In the genomic region with DNA sequence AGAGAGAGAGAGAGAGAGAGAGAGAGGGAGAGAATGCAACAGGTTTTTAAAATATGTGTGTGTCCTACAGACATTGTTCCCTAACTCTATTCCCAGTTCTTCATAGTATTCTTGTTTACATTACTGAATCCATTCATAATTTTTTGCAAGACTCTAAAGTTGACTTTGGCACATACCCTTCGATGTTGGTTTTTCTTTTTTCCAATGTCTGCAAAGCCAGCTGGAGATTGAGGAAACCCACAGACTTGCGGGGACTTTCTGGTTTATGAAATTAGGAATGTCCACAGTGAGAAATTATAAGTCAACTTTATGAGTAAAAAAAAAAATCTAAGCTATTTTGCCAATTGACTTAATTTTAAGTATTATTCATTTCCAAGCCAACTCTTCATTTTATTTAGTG, we compare ENCODE assay signal across 17 mouse cellular contexts.
DNase-seq lines count a peak whose midpoint lies in the region.
"Had no signal": no experiment of that assay in that cellular context is flagged by ENCODE, and none has a peak within 500 bp of the region (broad histone marks: within the 10 kb centered on the region; RNA-seq: fewer than 3 reads in every experiment).

No protein-coding gene starts in this region.

- DNase-seq in 3134 (ENCODE audit: extremely low read depth, insufficient read length, low spot score) (peak; percentile 59), 3T3-L1 (ENCODE audit: low read depth, low spot score) (peak; percentile 51), adipocyte (ENCODE audit: low spot score) (peak; percentile 42)
- no peak for DNase-seq in layer of hippocampus, postnatal 25 days (ENCODE audit: extremely low spot score in 1 of 2, low spot score in 1 of 2)
- no peak for DNase-seq in urinary bladder, postnatal 14 days (ENCODE audit: low spot score)
- no peak for DNase-seq in gastrocnemius, adult 8-10 months (ENCODE audit: low spot score in 2 of 2)
- DNase-seq: adrenal gland, adult 2 months; adrenal gland, postnatal 10 days; adrenal gland, postnatal 25 days; cerebellum, adult 11 months; cerebellum, adult 18-20 months; cerebellum, adult 8-10 months; cerebellum, adult 9-11 months; cerebellum, postnatal 14 days; cerebellum, postnatal 36 days; embryo, embryonic 11 days; forebrain, postnatal 0 days had no signal

Comparison
In these comparisons a context has a peak if more than half of its experiments do, and no peak if none do; other contexts are left out.
1. DNase-seq: peak in 3134 (single experiment), 3T3-L1 (single experiment) and adipocyte (single experiment); none in layer of hippocampus, postnatal 25 days (0 of 2), urinary bladder, postnatal 14 days (single experiment) and gastrocnemius, adult 8-10 months (0 of 2).